Mouse (Mus musculus) midbrain, postnatal 0 days (tissue): ENCODE measurements around the gene Prmt1. TPM values are rescaled to one million over a fixed set of nuclear protein-coding genes. Genes with fewer than 3 reads are reported as not detected.

Experiments
- ATAC-seq: fragments of 200-750 bp; cut with Nextera tagmentation; 2 replicates; pipeline ENCODE4 v1.8.0; 2017; ENCODE audit warnings: moderate number of reproducible peaks, mild to moderate bottlenecking, moderate TSS enrichment, moderate library complexity; ENCODE audit not compliant: low FRiP score
- DNase-seq: peaks from one replicate; pipeline ENCODE4 v3.0.0-alpha.2; 2015; ENCODE audit warnings: low spot score
- H3K27ac ChIP-seq: fragments of 300-500 bp; sonication (generic); 2 replicates; pipeline ENCODE4 v1.5.1; 2014; ENCODE audit warnings: low read depth, mild to moderate bottlenecking, low read length, mixed read lengths
- H3K27me3 ChIP-seq: fragments of 300-500 bp; sonication (generic); 2 replicates; pipeline ENCODE4 v1.6.1; 2014; ENCODE audit warnings: low read length, control low read depth, mixed read lengths; ENCODE audit not compliant: insufficient read depth
- H3K36me3 ChIP-seq: fragments of 300-500 bp; sonication (generic); 2 replicates; pipeline ENCODE4 v1.6.1; 2014; ENCODE audit warnings: low read length, control low read depth, mixed read lengths; ENCODE audit not compliant: insufficient read depth
- H3K4me1 ChIP-seq: fragments of 300-500 bp; sonication (generic); 2 replicates; pipeline ENCODE4 v1.6.1; 2014; ENCODE audit warnings: mild to moderate bottlenecking, control low read depth, antibody characterized with exemption, low read length, mixed read lengths; ENCODE audit not compliant: insufficient read depth
- H3K4me2 ChIP-seq: fragments of 300-500 bp; sonication (generic); 2 replicates; pipeline ENCODE4 v1.6.1; 2014; ENCODE audit warnings: low read depth, mild to moderate bottlenecking, low read length, mixed read lengths; ENCODE audit not compliant: poor library complexity, severe bottlenecking
- H3K4me3 ChIP-seq: fragments of 300-500 bp; sonication (generic); 2 replicates; pipeline ENCODE4 v1.5.1; 2014; ENCODE audit warnings: low read depth, mild to moderate bottlenecking, low read length, moderate library complexity
- H3K9ac ChIP-seq: fragments of 300-500 bp; sonication (generic); replicated peaks from 2 replicates; pipeline ENCODE4 v1.6.1; 2014; ENCODE audit warnings: mild to moderate bottlenecking, low read length, moderate library complexity, mixed read lengths; ENCODE audit not compliant: poor library complexity, severe bottlenecking
- H3K9me3 ChIP-seq: fragments of 300-500 bp; sonication (generic); 2 replicates; pipeline ENCODE4 v1.6.1; 2016; ENCODE audit warnings: low read length, control low read depth
- CTCF ChIP-seq: IDR thresholded peaks from 2 replicates; pipeline ENCODE4 v1.5.1; 2016; ENCODE audit warnings: antibody characterized with exemption, mild to moderate bottlenecking
- WGBS: fragments of 180-500 bp; shearing (Covaris S2); extraction: QIAGEN DNeasy Blood & Tissue Kit; methylation state at CpG from one replicate; pipeline ENCODE4 v1.1.7; 2014; 5-methylcytosine and 5-hydroxymethylcytosine counted together
- polyA plus RNA-seq: library from polyadenylated mRNA; unstranded; fragments of >200 nt; fragmentation: Nextera tagmentation; extraction: Ambion mirVana; gene quantifications from 2 replicates; pipeline ENCODE4 v1.2.1, GENCODE M21; 2015
- total RNA-seq: library from RNA; depleted of rRNA; stranded (reverse); fragments of >200 nt; gene quantifications from 2 replicates; pipeline ENCODE4 v1.2.3, GENCODE M21; 2014

The Prmt1 gene
- total and polyA plus RNA-seq, 2 experiments from 2014 or later: 285 to 580 TPM

GRCm38 (mm10) chr7:44971142-44971541 lies 15.2 kb downstream of the Prmt1 start:
- DNase-seq (no peak), ATAC-seq (no peak)
- Histone ChIP-seq H3K4me1 (peaks cover 25% of the 10 kb centered on the region; the same call in 1 of the 2 replicates), H3K9me3 (no peaks in the 10 kb centered on the region), H3K27ac (peak overlapping the region; percentile 77), H3K27me3 (no peaks in the 10 kb centered on the region), H3K36me3 (peaks cover 8% of the 10 kb centered on the region), H3K9ac (peak overlapping the region; percentile 59), H3K4me3 (peak overlapping the region; percentile 42), H3K4me2 (peak overlapping the region; percentile 69)
- TF ChIP-seq CTCF: no peak
- WGBS: 66% methylated on average over 7 of the region's 7 CpGs

GRCm38 (mm10) chr7:44970231-44970691 lies 16.1 kb downstream of the Prmt1 start:
- Histone ChIP-seq H3K9ac (peak overlapping the region; percentile 59), H3K36me3 (peaks cover 8% of the 10 kb centered on the region), H3K27ac (peak overlapping the region; percentile 77), H3K4me3 (peak overlapping the region; percentile 42), H3K27me3 (no peaks in the 10 kb centered on the region), H3K4me2 (peak overlapping the region; percentile 69), H3K4me1 (peaks cover 25% of the 10 kb centered on the region; the same call in 1 of the 2 replicates), H3K9me3 (no peaks in the 10 kb centered on the region)
- WGBS: under 1% methylated on average over 36 of the region's 36 CpGs
- ATAC-seq (peak; percentile 94), DNase-seq (peak; percentile 97)
- no peak for TF ChIP-seq CTCF

GRCm38 (mm10) chr7:44966638-44967037 lies 19.7 kb downstream of the Prmt1 start:
- H3K9ac ChIP-seq: no peak overlapping the region
- ATAC-seq: no peak
- H3K4me1 ChIP-seq: peaks cover 6% of the 10 kb centered on the region; the same call in 1 of the 2 replicates
- H3K27ac ChIP-seq: no peak overlapping the region
- DNase-seq: no peak
- H3K27me3 ChIP-seq: no peaks in the 10 kb centered on the region
- no peaks in the 10 kb centered on the region for H3K9me3 ChIP-seq
- H3K4me2 ChIP-seq: no peak overlapping the region
- H3K36me3 ChIP-seq: peaks cover 27% of the 10 kb centered on the region
- TF ChIP-seq CTCF: no peak
- WGBS: 79% methylated on average over 14 of the region's 15 CpGs
- H3K4me3 ChIP-seq: no peak overlapping the region

- Histone ChIP-seq H3K4me1 (peaks cover under 1% of the 10 kb centered on the region; the same call in 1 of the 2 replicates), H3K4me3 (no peak overlapping the region), H3K9me3 (no peaks in the 10 kb centered on the region), H3K27me3 (no peaks in the 10 kb centered on the region), H3K4me2 (no peak overlapping the region), H3K9ac (no peak overlapping the region), H3K27ac (no peak overlapping the region), H3K36me3 (peaks cover 33% of the 10 kb centered on the region)
- WGBS: 83% methylated on average over 7 of the region's 7 CpGs
- TF ChIP-seq CTCF: 0 out of 2 replicates have a peak, but pooled peaks have one; percentile 22
- no peak for ATAC-seq
- DNase-seq: no peak
These were observed 20.4 kb downstream of the Prmt1 start for GRCm38 (mm10) chr7:44965975-44966374.

GRCm38 (mm10) chr7:44964990-44965389 lies 21.4 kb downstream of the Prmt1 start:
- WGBS: 92% methylated on average over 13 of the region's 13 CpGs
- peaks cover 38% of the 10 kb centered on the region for H3K36me3 ChIP-seq

GRCm38 (mm10) chr7:44962831-44963230 lies 23.5 kb downstream of the Prmt1 start:
- 90% methylated on average over 5 of the region's 5 CpGs for WGBS
- peaks cover 46% of the 10 kb centered on the region for H3K36me3 ChIP-seq
- no peak for TF ChIP-seq CTCF

More at GRCm38 (mm10) chr7:44964990-44965389, 21.4 kb downstream of the Prmt1 start:
- Histone ChIP-seq H3K27ac (no peak overlapping the region), H3K4me1 (no peaks in the 10 kb centered on the region), H3K4me2 (no peak overlapping the region), H3K9me3 (no peaks in the 10 kb centered on the region), H3K27me3 (no peaks in the 10 kb centered on the region), H3K4me3 (no peak overlapping the region), H3K9ac (no peak overlapping the region)
- ATAC-seq (no peak), DNase-seq (no peak)
- TF ChIP-seq CTCF: no peak

More at GRCm38 (mm10) chr7:44962831-44963230, 23.5 kb downstream of the Prmt1 start:
- no peak overlapping the region for H3K27ac ChIP-seq
- H3K27me3 ChIP-seq: no peaks in the 10 kb centered on the region
- no peaks in the 10 kb centered on the region for H3K9me3 ChIP-seq
- H3K4me1 ChIP-seq: no peaks in the 10 kb centered on the region
- ATAC-seq (no peak), DNase-seq (no peak)
- no peak overlapping the region for H3K4me3 ChIP-seq
- H3K9ac ChIP-seq: no peak overlapping the region
- no peak overlapping the region for H3K4me2 ChIP-seq
